Mouse (Mus musculus) heart, adult 8-10 months (tissue): ENCODE results near the gene Stap2. TPM values are rescaled to one million over a fixed set of nuclear protein-coding genes. Genes with fewer than 3 reads are reported as not detected.

Experiments
- DNase-seq: peaks from one replicate; pipeline ENCODE4 v3.0.0; 2022; ENCODE audit warnings: low spot score
- total RNA-seq, 4 experiments: library from RNA; stranded (reverse); gene quantifications; 2 replicates each; pipeline ENCODE4 v1.2.4; 2022

The Stap2 gene
- total RNA-seq, 4 experiments from 2014 or later = 11.8 to 17.5 (median 14.4) TPM

DNA sequence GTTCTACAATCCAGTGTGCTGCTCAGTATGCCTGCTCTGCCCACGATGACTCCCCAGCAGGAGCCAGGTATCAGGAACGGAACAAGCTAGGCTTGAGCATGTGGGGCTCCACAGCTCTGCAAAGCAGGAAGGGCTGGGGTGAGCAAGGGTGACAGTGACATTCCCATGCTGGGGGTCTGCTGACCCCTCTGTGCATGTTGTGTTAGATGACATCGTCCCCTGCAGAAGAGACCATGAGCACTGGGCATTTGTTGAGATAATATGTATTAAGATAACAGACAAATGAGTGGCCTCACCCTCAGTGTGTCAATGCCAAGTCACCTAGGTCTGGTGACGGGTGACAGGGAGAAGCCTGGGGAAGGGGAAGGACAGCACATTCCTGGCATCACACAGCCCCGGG, 19.5 kb upstream of the Stap2 start:
- DNase-seq = no peak

DNA sequence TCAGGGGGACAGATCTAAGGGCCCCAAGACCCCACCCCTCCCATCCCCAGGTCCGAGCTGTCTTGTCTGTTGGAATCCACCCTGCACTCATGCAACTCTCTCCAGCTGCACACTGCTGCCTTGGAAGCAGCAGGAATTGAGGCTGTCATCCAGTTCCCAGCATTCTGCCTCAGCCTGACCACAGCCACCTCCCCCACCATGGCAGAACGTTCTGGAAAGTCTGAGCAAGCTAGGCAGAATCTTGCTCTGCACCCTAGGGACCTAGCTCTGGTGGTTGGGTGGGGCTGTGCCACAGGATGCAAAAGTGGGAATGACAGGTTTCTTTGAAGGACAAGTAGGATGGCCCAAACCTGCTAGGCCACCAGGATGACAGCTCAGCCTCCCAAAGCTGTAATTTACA, 19.1 kb upstream of the Stap2 start:
- no peak for DNase-seq

- DNase-seq = no peak
These were observed 18.0 kb upstream of the Stap2 start for GRCm38 (mm10) chr17:56023386-56023785.

GRCm38 (mm10) chr17:56022989-56023290, 17.6 kb upstream of the Stap2 start:
- no peak for DNase-seq

DNA sequence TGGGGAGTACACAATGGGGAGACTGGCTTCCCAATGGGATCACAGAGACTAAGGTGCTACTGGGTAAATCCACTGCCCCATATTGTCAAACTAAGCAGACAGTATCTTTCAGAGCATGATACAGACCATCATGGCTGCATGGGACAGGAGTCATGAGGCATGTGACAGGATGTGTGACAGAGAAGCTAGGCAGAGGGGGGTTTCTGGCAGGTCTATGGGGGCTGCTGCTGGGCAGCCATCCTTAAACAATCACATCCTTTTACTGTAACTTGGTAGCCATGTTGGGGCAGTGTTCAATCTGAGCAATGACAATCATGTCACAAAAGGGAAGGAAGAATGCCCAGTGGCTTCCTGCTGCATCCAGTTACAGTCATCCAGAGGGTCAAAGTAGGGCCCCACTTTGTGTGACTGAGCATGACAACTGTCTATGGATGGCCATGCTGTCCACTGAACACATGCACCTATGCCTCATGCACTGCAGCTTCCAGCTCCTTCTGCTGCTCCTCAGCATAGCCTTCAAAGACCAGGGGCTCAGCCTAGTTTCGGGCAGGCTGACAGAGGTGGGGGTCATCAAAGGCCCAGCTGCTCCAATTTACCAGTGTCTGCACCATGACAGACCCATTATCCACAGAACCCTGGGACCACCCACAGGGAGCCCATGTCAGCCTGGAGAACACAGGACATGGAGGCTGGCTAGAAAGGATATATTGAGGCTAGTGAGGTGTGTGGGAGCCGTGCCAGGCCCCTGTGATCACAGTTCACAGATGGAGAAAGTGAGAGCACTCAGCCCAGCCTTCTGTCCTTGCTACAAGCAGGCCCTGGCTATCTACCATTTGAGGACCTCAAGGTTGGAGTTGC, 17.0 kb upstream of the Stap2 start:
- no peak for DNase-seq

GRCm38 (mm10) chr17:56021161-56021910, 16.0 kb upstream of the Stap2 start:
- DNase-seq = no peak

- DNase-seq = no peak
These were observed 15.2 kb upstream of the Stap2 start for GRCm38 (mm10) chr17:56020400-56021084.

DNA sequence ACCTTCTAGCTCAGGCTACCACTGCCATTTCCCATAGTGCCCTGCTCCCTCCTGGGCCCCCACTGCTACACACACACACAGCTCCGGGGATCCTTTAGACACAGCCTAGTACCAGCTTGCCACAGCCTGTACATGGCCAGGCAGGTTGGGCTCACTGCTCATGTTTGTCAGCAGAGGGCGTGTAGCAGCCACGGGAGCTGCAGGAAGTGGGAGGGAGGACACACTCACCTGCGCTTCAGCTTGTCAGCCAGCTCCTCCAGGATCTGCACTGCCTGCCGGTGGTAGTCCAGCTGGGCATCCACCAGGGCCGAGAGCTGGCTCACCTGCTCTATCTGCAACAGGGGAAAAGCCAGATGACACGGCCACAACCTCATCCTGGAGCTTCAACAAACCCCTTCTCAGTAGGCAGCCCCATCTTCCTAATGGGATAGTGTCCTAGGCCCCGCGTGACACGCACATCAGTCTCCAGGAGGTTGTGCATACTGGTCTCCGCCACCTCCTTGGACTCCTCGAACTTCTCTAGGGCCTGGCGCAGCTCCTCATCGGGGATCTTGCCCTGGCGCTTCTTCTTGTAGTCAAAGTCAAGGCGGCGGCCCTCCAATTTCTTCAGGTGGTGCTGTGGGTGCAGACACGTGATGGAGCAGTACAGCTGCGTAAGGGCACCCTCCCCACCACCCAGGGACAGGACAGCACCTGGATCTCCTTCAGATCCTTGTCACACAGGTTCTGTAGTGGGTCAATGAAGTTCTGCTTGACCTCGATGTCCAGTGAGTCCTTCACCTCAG, 13.2 kb upstream of the Stap2 start:
- no peak for DNase-seq

DNA sequence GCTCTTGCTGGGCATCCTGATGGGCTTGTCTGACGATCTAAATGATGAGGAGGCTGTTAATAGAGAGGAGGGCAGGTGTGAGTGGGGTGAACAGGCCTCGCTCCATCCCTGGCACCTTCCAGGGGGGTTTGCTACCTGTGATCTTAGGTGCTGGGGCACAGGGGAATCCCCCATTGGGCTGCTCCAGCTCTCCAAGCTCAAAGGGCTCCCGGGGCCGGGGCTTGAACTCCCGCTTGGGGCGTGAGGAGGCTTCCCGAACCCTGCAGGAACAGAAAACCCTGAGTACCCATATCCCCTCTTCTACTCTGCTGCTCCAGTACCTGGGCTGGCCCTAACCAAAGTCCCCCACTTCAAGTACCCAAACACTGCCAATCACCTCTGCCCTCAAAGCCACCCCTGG, 12.5 kb upstream of the Stap2 start:
- no peak for DNase-seq

DNA sequence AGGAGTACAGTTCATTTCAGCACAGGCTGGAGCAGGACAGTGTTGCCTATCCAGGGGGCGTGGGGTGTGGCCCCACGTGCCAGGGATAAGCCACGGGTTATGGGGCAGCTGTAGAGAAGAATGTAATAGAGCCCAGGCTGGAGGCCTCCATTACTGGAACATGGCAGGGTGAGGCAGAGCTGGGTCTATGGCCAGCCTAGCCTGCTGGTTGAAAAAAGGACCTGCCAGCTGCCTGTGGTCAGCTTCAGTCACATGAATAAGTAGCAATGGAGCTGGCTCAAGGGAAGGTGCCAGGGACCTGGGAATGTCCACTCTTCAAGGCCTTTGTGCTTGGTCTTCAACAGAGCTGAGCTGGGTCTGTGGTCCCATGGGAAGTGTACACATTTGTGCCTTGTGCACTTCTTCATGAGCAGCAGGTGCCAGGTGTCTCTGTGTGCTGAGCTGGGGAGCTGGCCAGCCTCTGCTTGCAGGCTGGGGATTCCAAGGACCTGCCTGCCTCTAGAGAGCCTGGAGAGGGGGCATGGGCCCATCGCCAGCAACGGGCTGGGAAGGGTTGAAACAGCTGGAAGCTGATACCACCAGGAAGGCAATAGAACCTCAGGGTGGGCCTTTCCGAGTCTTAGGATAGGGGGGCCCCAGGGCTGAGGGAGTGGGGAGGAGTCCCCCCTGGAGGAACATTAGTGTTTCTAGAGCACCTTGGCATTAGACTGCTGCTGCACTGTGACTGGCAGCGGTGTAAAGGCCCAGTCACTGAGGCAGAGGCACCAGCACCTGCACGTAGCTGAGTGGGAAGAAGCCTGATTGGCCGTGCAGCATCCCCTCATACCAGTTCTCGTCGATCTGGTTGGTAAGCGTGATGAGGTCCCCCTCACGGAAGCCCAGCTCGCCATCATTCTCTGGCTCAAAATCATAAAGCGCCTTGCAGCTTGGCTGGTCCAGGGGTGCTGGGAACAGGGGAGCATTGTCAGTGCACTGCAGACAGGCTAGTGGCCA, 11.7 kb upstream of the Stap2 start:
- no peak for DNase-seq

GRCm38 (mm10) chr17:56016382-56016781, 11.0 kb upstream of the Stap2 start:
- no peak for DNase-seq

DNA sequence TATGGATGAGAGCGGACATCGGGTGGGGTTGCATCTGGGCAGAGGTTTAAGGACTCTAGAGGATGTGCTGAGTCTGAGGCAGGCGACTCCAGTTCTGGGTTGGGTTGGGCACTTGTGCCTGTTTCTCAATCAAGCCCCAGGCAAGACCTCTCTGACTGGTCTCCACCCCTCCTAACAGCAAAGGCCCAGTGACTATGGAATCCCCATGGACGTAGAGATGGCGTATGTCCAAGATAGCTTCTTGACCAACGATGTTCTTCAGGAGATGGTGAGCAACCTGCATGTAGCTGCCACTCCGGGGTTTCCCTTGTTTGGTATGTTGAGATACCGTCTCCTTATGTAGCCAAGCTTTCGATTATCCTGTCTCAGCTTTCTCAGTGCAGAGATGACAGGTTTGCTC, 9.9 kb upstream of the Stap2 start:
- DNase-seq = no peak

GRCm38 (mm10) chr17:56011441-56011840, 6.1 kb upstream of the Stap2 start:
- DNase-seq = no peak

DNA sequence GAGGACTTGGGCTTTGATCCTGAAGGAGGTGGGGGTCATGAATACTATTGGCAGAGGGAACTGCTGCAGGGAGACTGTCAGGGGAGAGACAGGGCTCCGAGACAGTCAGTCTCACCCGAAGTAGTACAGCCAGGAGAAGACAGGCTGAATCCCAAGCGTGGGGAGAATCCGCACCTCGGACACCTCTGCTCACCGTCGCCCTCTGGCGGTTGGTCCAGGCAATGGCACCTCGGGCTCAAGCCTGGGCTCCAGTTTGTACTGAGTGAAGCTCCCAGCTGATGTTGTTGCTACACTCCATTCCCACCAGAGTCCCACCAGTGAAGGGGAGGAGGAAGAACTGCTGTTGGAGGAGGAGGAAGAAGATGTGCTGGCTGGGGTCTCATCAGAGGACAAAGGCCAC, 5.3 kb upstream of the Stap2 start:
- DNase-seq = peak; percentile 73

- DNase-seq = no peak
These were observed 4.9 kb upstream of the Stap2 start for GRCm38 (mm10) chr17:56010255-56010654.

- DNase-seq = no peak
These were observed 4.5 kb upstream of the Stap2 start for GRCm38 (mm10) chr17:56009962-56010240.

DNA sequence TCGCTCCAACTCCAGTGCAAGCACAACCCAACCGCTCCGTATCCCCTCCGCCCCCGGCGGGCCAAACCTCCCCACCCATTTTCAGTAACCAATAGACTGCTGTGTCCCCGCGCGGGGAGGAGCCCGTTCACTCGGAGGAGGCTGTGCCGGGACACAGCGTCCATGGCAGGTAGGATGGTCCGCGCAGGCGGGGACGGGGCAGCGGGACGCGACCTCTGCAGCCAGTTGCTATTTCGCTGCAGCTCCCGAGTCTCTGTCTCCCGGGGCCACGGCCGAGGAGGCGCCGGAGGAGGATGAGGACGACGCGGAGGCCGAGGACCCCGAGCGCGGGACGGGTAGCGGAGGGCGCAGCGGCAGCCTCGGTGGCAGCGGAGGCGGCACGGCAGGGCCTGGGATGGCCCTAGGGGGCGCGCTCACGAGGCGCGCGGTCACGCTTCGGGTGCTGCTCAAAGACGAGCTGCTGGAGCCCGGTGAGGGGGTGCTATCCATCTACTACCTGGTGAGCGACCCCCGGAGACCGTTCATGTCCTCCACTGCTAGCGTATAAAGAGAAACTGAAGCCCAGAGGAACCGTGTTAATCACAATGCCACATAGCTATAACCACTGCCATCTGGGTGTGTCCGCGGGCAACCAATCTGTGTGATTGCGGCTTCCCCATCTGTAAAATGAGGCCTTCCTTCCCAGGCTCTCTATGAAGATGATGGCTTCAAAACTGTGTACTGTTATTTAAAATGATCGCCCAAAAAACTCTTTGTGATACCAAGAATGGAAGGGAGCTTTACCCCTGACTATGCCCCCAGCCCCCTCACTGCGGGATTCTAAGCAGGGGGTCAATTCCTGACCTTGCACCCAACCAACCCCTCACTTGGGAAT, 3.9 kb upstream of the Stap2 start:
- peak; percentile 92 for DNase-seq

DNA sequence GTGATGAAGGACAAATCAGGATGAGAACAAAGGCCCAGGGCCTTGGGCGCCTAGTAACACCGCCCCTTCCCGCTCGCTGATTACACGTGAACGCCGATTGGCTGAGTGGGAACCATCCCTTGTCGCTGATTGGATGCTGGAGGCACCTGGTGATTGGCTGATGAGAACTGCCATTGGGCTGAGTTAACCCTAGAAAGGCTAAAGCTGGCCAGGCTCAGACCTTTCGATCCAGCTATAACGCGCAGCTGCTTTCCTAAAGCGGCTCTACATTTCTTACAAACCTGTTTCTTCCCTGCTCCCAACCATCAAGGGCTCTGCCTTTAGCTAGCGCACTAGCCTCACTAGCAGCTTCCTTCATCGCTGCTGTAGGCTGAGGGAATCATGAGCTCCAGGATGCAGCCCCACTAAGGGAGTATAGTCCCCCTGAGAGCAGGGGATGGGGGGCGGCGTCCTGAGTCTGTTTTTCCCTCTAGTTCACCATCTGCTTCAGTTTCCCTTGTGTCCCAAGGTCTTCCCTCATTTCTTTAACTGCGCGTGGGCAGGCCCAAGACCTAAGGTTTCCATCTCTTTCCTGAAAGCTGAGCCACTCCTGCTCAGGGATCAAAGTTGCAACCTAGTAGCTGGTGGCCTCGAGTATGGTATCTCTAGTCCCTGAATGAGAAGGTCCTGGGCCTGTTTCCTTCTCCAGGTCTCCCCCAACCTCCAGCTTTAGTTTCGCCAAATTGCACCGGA, 3.1 kb upstream of the Stap2 start:
- peak; percentile 96 for DNase-seq
